ENCODE assay signal across 21 mouse cellular contexts in genomic region chr5:99450994-99451393, GRCm38 (mm10).
DNase-seq lines count a peak whose midpoint lies in the region; ATAC-seq and TF ChIP-seq lines count a peak whose summit lies in the region.
"Had no signal": no experiment of that assay in that cellular context is flagged by ENCODE, and none has a peak within 500 bp of the region (broad histone marks: within the 10 kb centered on the region; RNA-seq: fewer than 3 reads in every experiment).

No protein-coding gene starts in this region.

- 23% methylated on average over 4 of the region's 4 CpGs for WGBS in forebrain, embryonic 16.5 days
- 27% methylated on average over 4 of the region's 4 CpGs for WGBS in forebrain, postnatal 0 days
- WGBS in lung, embryonic 14.5 days = 32% methylated on average over 4 of the region's 4 CpGs
- WGBS in embryonic facial prominence, embryonic 14.5 days = 49% methylated on average over 4 of the region's 4 CpGs

- ATAC-seq in forebrain, embryonic 16.5 days = no peak
- ATAC-seq in forebrain, postnatal 0 days = no peak
- ATAC-seq in lung, embryonic 14.5 days (ENCODE audit: insufficient read depth) = peak; percentile 29; the same call in 1 of the 2 replicates
- ATAC-seq in embryonic facial prominence, embryonic 14.5 days (ENCODE audit: low read depth) = no peak
- ATAC-seq: intestine, embryonic 15.5 days had no signal

- H3K4me2 ChIP-seq in forebrain, embryonic 16.5 days (ENCODE audit: low read length) = no peak overlapping the region
- H3K4me2 ChIP-seq in forebrain, postnatal 0 days (ENCODE audit: low read depth) = no peak overlapping the region
- 0 out of 2 replicates have a peak overlapping the region, but pooled peaks have one; percentile 23 for H3K4me2 ChIP-seq in lung, embryonic 14.5 days
- no peak overlapping the region for H3K4me2 ChIP-seq in embryonic facial prominence, embryonic 14.5 days (ENCODE audit: low read depth, low read length)
- H3K4me2 ChIP-seq: hindbrain, embryonic 15.5 days; intestine, embryonic 15.5 days; limb, embryonic 13.5 days; liver, embryonic 11.5 days; neural tube, embryonic 13.5 days had no signal

- peak overlapping the region; percentile 15; the same call in 1 of the 2 replicates for H3K27ac ChIP-seq in forebrain, embryonic 16.5 days (ENCODE audit: low read length)
- H3K27ac ChIP-seq in forebrain, postnatal 0 days (ENCODE audit: low read depth, low read length) = no peak overlapping the region
- H3K27ac ChIP-seq in lung, embryonic 14.5 days (ENCODE audit: low read depth) = peak overlapping the region; percentile 83
- H3K27ac ChIP-seq in embryonic facial prominence, embryonic 14.5 days (replicated peaks; ENCODE audit: low read depth, low read length) = no peak overlapping the region
- H3K27ac ChIP-seq: hindbrain, embryonic 15.5 days; intestine, embryonic 15.5 days; kidney, postnatal 0 days; limb, embryonic 13.5 days had no signal

- H3K27me3 ChIP-seq in forebrain, embryonic 16.5 days (replicated peaks; ENCODE audit: control insufficient read depth, insufficient read depth, low read length) = no peaks in the 10 kb centered on the region
- no peaks in the 10 kb centered on the region for H3K27me3 ChIP-seq in forebrain, postnatal 0 days (ENCODE audit: insufficient read depth, low read length)
- no peaks in the 10 kb centered on the region for H3K27me3 ChIP-seq in lung, embryonic 14.5 days (ENCODE audit: insufficient read depth, low read length)
- no peaks in the 10 kb centered on the region for H3K27me3 ChIP-seq in embryonic facial prominence, embryonic 14.5 days (replicated peaks; ENCODE audit: control insufficient read depth, insufficient read depth, low read length)
- H3K27me3 ChIP-seq: hindbrain, embryonic 15.5 days; intestine, embryonic 15.5 days; limb, embryonic 13.5 days; neural tube, embryonic 13.5 days had no signal

- no peak overlapping the region for H3K9ac ChIP-seq in forebrain, embryonic 16.5 days (replicated peaks; ENCODE audit: low read depth, low read length)
- no peak overlapping the region for H3K9ac ChIP-seq in forebrain, postnatal 0 days
- no peak overlapping the region for H3K9ac ChIP-seq in lung, embryonic 14.5 days
- no peak overlapping the region for H3K9ac ChIP-seq in embryonic facial prominence, embryonic 14.5 days (ENCODE audit: low read depth, low read length)
- H3K9ac ChIP-seq: hindbrain, embryonic 15.5 days; intestine, embryonic 15.5 days; limb, embryonic 13.5 days; neural tube, embryonic 13.5 days had no signal

- no peak for DNase-seq in forebrain, postnatal 0 days
- peak; percentile 67 for DNase-seq in lung, embryonic 14.5 days
- no peak for DNase-seq in lung, postnatal 36 days
- peak; percentile 69 for DNase-seq in brain, embryonic 14.5 days (ENCODE audit: low read depth)
- peak; percentile 45 for DNase-seq in embryonic facial prominence, embryonic 14.5 days (ENCODE audit: low spot score)
- DNase-seq in kidney, adult 18-20 months = no peak
- DNase-seq: adrenal gland, postnatal 25 days; B cell, adult 2 months; cerebellum, adult 18-20 months; cerebellum, postnatal 10 days; heart, postnatal 4 days; kidney, adult 8-10 months; kidney, postnatal 4 days; thymus, postnatal 4 days had no signal

- H3K9me3 ChIP-seq in forebrain, embryonic 16.5 days (ENCODE audit: control insufficient read depth, low read length) = no peaks in the 10 kb centered on the region
- no peaks in the 10 kb centered on the region for H3K9me3 ChIP-seq in forebrain, postnatal 0 days (ENCODE audit: low read length)
- H3K9me3 ChIP-seq in lung, embryonic 14.5 days (ENCODE audit: low read depth, low read length) = no peaks in the 10 kb centered on the region
- no peaks in the 10 kb centered on the region for H3K9me3 ChIP-seq in embryonic facial prominence, embryonic 14.5 days (ENCODE audit: control insufficient read depth, low read length)
- H3K9me3 ChIP-seq: hindbrain, embryonic 15.5 days; intestine, embryonic 15.5 days; limb, embryonic 13.5 days; neural tube, embryonic 13.5 days had no signal

- peaks cover 20% of the 10 kb centered on the region for H3K4me1 ChIP-seq in forebrain, embryonic 16.5 days (replicated peaks; ENCODE audit: control insufficient read depth, insufficient read depth, low read length)
- no peaks in the 10 kb centered on the region for H3K4me1 ChIP-seq in forebrain, postnatal 0 days (ENCODE audit: insufficient read depth)
- peaks cover 12% of the 10 kb centered on the region; the same call in 1 of the 2 replicates for H3K4me1 ChIP-seq in lung, embryonic 14.5 days (ENCODE audit: insufficient read depth)
- 0 out of 2 replicates have a peak, but pooled peaks cover 6% of the 10 kb centered on the region for H3K4me1 ChIP-seq in embryonic facial prominence, embryonic 14.5 days (ENCODE audit: control insufficient read depth, insufficient read depth, low read length)
- H3K4me1 ChIP-seq: intestine, embryonic 15.5 days had no signal

- no peaks in the 10 kb centered on the region for H3K36me3 ChIP-seq in forebrain, embryonic 16.5 days (ENCODE audit: control insufficient read depth, insufficient read depth)
- H3K36me3 ChIP-seq in forebrain, postnatal 0 days (ENCODE audit: insufficient read depth) = no peaks in the 10 kb centered on the region
- H3K36me3 ChIP-seq in lung, embryonic 14.5 days (ENCODE audit: insufficient read depth) = no peaks in the 10 kb centered on the region
- no peaks in the 10 kb centered on the region for H3K36me3 ChIP-seq in embryonic facial prominence, embryonic 14.5 days (ENCODE audit: control insufficient read depth, insufficient read depth, low read length)
- H3K36me3 ChIP-seq: hindbrain, embryonic 15.5 days; intestine, embryonic 15.5 days; limb, embryonic 13.5 days; neural tube, embryonic 13.5 days had no signal

- TF ChIP-seq POLR2A in brain, embryonic 14.5 days (IDR thresholded peaks at IDR 0.05; ENCODE audit: borderline replicate concordance, extremely low read depth, insufficient read depth, insufficient read length, poor library complexity, severe bottlenecking) = no peak

- no peak for TF ChIP-seq CTCF in forebrain, postnatal 0 days (IDR thresholded peaks at IDR 0.05; ENCODE audit: low read depth)
- no peak for TF ChIP-seq CTCF in lung, embryonic 14.5 days (IDR thresholded peaks at IDR 0.05; ENCODE audit: low read depth)
- TF ChIP-seq CTCF in brain, embryonic 14.5 days (IDR thresholded peaks at IDR 0.05; ENCODE audit: borderline replicate concordance, extremely low read depth, insufficient read depth, insufficient read length) = no peak

- no peak overlapping the region for H3K4me3 ChIP-seq in forebrain, embryonic 16.5 days (replicated peaks; ENCODE audit: low read length)
- H3K4me3 ChIP-seq in forebrain, postnatal 0 days (ENCODE audit: low read depth, low read length) = no peak overlapping the region
- H3K4me3 ChIP-seq in lung, embryonic 14.5 days (ENCODE audit: low read depth, low read length) = no peak overlapping the region
- no peak overlapping the region for H3K4me3 ChIP-seq in embryonic facial prominence, embryonic 14.5 days (ENCODE audit: low read depth, low read length)
- H3K4me3 ChIP-seq: hindbrain, embryonic 15.5 days; intestine, embryonic 15.5 days; limb, embryonic 13.5 days; neural tube, embryonic 13.5 days had no signal

Comparison
In these comparisons a context has a peak if more than half of its experiments do, and no peak if none do; other contexts are left out.
1. H3K27ac ChIP-seq: peak in forebrain, embryonic 16.5 days (single experiment) and lung, embryonic 14.5 days (single experiment); none in forebrain, postnatal 0 days (single experiment) and embryonic facial prominence, embryonic 14.5 days (single experiment).
2. DNase-seq: peak in lung, embryonic 14.5 days (single experiment), brain, embryonic 14.5 days (single experiment) and embryonic facial prominence, embryonic 14.5 days (single experiment); none in forebrain, postnatal 0 days (single experiment), lung, postnatal 36 days (single experiment) and kidney, adult 18-20 months (single experiment).